Mouse (Mus musculus) yolk sac, embryonic 10.5 days (tissue): Measurements from ENCODE around the gene Car15.

ENCODE experiments used
- DNase-seq: peaks from one replicate; pipeline ENCODE4 v3.0.0-alpha.2; 2017; ENCODE audit warnings: low spot score

Car15 gene

GRCm38 (mm10) chr16:17833321-17833680 is 4.9 kb downstream of the Car15 start:
- DNase-seq: peak; percentile 14

DNA sequence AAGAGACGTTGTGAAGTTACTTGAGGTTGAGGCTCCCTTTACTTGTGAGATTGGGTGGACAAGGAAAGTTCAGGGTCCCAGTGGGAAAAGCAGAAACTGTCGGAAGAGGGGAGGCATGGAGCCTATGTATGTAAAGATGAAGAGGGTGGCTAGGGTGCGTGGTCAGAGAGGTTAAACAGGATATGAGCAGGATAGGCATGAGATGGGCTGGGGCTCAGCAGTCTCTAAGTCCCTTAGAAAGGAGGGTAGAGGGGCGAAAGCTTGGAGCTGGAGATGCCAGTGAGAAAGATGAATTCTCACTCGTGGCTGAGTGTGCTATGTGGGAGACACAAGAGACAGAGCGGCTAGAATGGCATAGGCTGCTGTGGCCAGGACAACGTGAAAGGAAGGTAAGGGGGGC is 5.3 kb downstream of the Car15 start, which contains the start of gene B830017H08Rik:
TSS of gene B830017H08Rik (plus strand) at position 301 of the 400 bp plus-strand sequence.
- no peak for DNase-seq

DNA sequence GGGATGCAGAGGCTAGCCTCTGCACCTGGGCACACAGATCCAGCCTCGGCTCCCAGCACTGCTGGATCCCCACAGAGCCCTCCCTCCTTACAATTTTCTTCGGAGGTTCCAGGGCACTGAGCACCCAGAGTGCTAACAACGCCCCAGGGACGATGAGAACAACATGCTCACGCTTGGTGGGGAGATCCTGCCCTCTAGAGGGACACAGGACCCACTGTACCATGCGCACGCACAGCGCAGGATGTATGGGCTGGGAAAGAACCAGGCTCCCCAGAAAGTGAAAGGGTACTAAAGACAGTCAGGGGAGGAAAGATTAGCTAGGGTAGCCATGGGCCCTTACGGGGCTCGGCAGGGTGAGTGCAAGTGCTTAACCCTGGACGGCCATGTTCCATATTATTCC is 6.4 kb downstream of the Car15 start:
- no peak for DNase-seq

GRCm38 (mm10) chr16:17830385-17831178 is 7.6 kb downstream of the Car15 start:
- DNase-seq: no peak

GRCm38 (mm10) chr16:17828867-17829266 is 9.3 kb downstream of the Car15 start:
- DNase-seq: no peak

DNA sequence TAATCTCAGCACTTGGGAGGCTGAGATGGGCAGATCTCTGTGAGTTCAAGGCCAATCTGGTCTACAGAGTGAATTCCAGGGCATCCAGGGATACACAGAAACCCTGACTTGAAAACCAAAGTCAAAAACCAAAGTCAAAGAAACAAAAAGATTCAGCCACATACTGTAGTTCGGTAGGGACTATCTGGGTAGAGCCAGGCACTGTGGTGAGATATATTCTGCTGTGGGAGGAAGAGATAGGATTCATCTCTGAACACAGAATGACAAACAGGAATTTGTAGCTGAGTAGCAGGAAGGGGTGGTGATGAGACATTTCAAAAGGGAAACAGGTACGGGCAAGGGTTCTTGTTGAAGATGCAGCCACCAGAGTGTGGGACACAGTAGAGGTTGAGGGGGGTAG is 9.9 kb downstream of the Car15 start:
- no peak for DNase-seq

DNA sequence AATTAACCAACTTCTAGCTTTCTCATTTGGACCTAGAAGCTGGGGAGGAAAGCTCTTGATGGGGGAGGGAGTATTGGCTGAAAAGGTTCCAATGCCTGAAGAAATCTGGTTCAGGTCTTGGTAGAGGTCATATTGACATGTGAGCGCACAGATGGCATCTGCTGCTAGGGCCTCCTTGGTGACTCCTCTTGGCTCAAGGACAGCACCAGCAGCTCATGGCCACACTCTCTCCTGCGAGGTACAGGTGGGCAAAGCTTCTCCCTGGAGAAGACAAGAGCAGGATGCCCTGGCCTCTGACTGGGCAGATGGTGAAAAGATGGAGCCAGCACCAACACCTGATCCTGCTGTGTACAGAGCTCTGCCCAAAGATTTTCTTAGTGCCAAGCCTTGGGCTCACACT is 11.7 kb downstream of the Car15 start:
- no peak for DNase-seq

GRCm38 (mm10) chr16:17816528-17816927 is 21.6 kb downstream of the Car15 start:
- DNase-seq: no peak

DNA sequence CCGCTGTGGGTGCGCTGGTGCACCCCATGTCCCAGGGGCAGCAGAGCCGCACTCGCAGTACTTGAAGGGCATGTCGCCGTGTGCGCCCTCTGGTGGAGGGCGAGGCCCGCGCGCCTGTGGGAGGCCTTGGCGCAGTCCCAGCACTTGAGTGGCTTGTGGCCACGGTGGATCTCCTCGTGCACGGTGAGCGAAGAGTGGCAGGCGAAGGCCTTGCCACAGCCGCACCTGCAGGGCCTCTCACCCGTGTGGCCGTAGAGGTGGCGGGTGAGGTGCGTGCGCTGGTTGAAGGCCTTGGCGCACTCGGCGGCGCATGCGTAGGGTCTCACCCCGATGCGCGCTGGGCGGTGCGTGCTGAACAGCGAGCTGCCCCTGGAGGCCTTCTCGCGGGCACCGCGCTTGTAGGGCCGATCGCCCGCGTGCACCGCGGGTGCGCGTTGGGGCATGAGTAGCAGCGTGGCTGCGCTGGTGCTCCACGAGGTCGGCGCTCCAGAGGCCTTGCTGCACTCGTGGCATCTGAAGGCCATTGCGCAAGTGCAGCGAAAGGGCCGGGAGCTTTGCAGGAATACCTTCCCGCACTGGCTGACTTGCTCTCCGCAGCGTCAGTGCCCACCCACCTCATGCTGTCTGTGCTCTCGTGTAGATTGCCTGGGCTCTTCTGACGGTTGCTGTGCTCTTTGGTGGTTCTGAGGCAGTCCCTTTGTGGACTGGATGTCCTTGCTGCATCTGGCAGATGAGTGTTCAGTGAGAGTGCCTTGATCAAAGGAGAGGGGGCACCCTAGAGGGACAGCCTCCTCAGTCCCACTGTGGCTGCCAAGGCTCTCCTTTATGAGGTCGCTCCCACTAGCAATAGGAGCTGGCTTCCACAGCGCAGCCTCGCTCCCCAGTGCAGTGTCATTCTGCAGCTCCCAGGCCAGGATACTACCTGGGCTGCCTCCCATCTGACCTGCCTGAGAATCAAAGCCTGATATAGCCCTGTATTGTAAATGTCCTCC is 22.5 kb downstream of the Car15 start:
- DNase-seq: peak; percentile 85

GRCm38 (mm10) chr16:17813173-17813572 is 25.0 kb downstream of the Car15 start:
- DNase-seq: peak; percentile 21

DNA sequence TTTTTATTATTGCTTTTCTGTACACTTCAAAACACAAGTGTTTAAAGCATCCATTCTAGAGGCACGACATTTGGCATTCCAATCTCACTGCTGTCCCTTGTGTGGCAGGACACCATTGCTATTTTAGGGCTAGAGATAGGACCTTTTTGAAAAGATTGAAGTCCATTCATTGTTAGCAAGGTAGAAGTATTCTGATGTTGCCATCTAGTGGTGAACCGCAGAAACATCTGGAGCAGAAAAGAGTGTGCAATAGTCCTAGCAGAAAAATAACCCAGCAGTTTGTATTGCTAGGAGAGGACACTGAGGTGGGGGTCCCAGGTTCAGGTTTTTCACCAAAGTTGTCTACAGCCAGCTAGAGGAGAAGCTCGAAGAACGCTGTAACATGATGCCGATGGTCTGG is 26.0 kb downstream of the Car15 start:
- DNase-seq: peak; percentile 35

GRCm38 (mm10) chr16:17809711-17810110 is 28.5 kb downstream of the Car15 start:
- peak; percentile 64 for DNase-seq

GRCm38 (mm10) chr16:17809125-17809524 is 29.0 kb downstream of the Car15 start:
- DNase-seq: no peak

- peak; percentile 90 for DNase-seq
These were observed 30.8 kb downstream of the Car15 start for GRCm38 (mm10) chr16:17807192-17808009.

DNA sequence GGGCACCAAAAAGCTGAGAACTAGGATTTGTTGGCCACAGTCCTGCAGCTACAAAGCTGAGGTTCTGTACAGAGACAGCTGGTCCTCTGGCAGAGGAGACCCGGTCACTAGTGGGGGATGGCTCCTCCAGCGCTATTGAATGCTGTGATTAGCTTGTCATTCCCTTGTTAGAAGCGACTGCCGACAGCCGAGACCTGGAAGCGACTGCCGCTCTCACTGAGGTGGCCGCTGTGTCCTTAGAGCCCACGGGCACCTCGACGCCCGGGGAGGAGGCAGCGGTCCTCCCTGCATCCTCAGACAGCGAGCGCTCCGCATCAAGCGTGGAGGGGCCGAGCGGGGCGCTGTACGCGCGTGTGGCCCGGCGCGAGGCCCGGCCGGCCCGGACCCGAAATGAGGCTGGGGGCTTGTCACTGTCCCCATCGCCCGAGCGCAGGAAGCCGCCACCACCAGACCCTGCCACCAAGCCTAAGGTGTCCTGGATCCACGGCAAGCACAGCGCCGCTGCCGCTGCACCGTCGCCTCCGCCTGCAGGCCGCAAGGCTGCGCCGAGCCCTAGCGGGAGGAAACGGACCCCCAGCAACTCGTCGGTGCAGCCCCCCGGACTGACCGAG is 31.5 kb downstream of the Car15 start:
- no peak for DNase-seq

DNA sequence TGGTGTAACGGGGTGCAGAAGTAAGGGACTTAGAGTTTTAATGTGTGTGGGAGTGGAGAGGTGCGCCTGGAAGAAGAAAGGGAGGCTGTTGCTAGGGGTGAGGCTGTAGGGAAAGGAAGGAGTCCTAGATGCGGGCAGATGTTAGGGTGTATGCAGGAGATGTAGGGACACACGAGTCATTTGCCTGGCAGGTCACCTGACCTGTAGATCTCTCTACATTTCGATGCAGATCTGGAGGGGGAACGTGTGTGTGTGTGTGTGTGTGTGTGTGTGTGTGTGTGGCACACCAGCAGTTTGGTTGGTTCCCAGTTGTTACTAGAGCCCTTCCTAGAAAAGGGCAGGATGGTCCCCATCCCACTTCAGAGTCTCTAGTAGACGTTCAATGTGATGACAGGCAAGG is 33.2 kb downstream of the Car15 start:
- no peak for DNase-seq

DNA sequence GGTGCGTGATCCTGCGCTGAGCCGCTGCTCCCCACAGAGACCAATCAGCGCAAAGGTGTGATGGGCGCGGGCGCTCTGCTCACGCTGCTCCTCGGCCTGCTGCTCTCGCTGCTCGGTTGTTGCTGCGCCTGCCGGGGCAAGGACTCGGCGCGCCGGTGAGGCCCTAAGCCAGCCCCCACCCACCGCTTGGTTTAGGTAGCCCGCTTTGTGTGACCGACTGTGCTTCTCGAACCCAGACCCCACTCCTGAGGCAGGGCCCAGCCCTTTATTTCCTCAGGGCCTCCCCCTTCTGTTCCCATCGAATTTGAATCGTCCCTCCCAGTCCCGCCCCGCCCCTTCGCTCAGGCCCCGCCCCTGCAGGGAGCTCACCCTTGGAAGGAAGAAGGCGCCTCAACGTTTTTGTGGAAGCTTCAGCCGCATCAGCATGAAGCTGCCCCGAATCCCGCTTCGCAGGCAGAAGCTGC is 33.7 kb downstream of the Car15 start:
- DNase-seq: peak; percentile 77

GRCm38 (mm10) chr16:17803675-17804448 is 34.3 kb downstream of the Car15 start:
- DNase-seq: no peak

GRCm38 (mm10) chr16:17802839-17803674 is 35.1 kb downstream of the Car15 start:
- peak; percentile 27 for DNase-seq

DNA sequence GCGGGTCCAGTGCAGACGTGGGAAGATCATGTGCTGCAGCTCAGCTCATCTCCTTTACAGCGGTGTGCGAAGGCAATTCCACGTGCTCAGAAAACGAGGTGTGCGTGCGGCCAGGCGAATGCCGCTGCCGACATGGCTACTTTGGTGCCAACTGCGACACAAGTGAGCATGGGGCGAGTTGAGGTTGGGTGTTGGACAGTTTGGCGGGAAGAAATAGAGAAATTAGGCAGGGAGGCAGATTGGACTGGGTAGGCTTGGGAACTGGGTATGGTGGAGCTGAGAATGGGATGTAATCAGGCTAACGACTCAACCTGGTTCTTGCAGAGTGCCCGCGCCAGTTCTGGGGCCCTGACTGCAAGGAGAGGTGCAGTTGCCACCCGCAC is 35.7 kb downstream of the Car15 start:
- DNase-seq: no peak
